Mouse (Mus musculus): ENCODE data around the gene Abcc4.

GRCm38 (mm10) chr14:118563570-118563969 lies 142.4 kb downstream of the Abcc4 start:
- TF ChIP-seq ZNF384 (IDR thresholded peaks at IDR 0.05; ENCODE audit: low read depth, low read length) (no peak), MAFK (IDR thresholded peaks at IDR 0.05; ENCODE audit: insufficient read depth, low read depth, low read length) (no peak), ZC3H11A (IDR thresholded peaks at IDR 0.05; ENCODE audit: borderline replicate concordance, low read depth, low read length) (no peak)
